Mouse (Mus musculus): ENCODE measurements around the gene Apba1. TPM values are rescaled to one million over a fixed set of nuclear protein-coding genes. Genes with fewer than 3 reads are reported as not detected.

The Apba1 gene
- polyA plus RNA-seq, 1 experiment from 2014 or later, result 1.9 TPM

- Histone ChIP-seq H3K36me3 (no peaks in the 10 kb centered on the region), H3K9me3 (no peaks in the 10 kb centered on the region), H3K27me3 (ENCODE audit: insufficient read depth, poor library complexity, severe bottlenecking) (no peaks in the 10 kb centered on the region), H3K4me1 (replicated peaks) (peaks cover 22% of the 10 kb centered on the region), H3K4me3 (no peak overlapping the region), H3K27ac (peak overlapping the region; percentile 8; the same call in 1 of the 2 replicates)
- no peak for DNase-seq (ENCODE audit: low spot score)
- 85% methylated on average over 6 of the region's 6 CpGs for WGBS
Measured at GRCm38 (mm10) chr19:23924057-23924456, 165.4 kb downstream of the Apba1 start.

GRCm38 (mm10) chr19:23924791-23925190 is 166.1 kb downstream of the Apba1 start:
- 80% methylated on average over 9 of the region's 9 CpGs for WGBS
- no peak for DNase-seq (ENCODE audit: low spot score)

GRCm38 (mm10) chr19:23925541-23925940 is 166.9 kb downstream of the Apba1 start:
- Histone ChIP-seq H3K4me1 (replicated peaks) (peaks cover 7% of the 10 kb centered on the region), H3K9me3 (no peaks in the 10 kb centered on the region), H3K4me3 (no peak overlapping the region), H3K36me3 (no peaks in the 10 kb centered on the region), H3K27me3 (ENCODE audit: insufficient read depth, poor library complexity, severe bottlenecking) (no peaks in the 10 kb centered on the region), H3K27ac (no peak overlapping the region)
- WGBS, result 95% methylated on average over 5 of the region's 5 CpGs
- DNase-seq (ENCODE audit: low spot score), result no peak

More at GRCm38 (mm10) chr19:23924791-23925190, 166.1 kb downstream of the Apba1 start:
- Histone ChIP-seq H3K36me3 (no peaks in the 10 kb centered on the region), H3K4me3 (no peak overlapping the region), H3K27me3 (ENCODE audit: insufficient read depth, poor library complexity, severe bottlenecking) (no peaks in the 10 kb centered on the region), H3K9me3 (no peaks in the 10 kb centered on the region), H3K27ac (peak overlapping the region; percentile 8; the same call in 1 of the 2 replicates), H3K4me1 (replicated peaks) (peaks cover 14% of the 10 kb centered on the region)

GRCm38 (mm10) chr19:23930826-23931225 is 172.1 kb downstream of the Apba1 start:
- peaks cover 10% of the 10 kb centered on the region; the same call in 1 of the 2 replicates for H3K9me3 ChIP-seq
- no peaks in the 10 kb centered on the region for H3K4me1 ChIP-seq (replicated peaks)
- no peak for DNase-seq (ENCODE audit: low spot score)
- H3K27ac ChIP-seq, result no peak overlapping the region
- 95% methylated on average over 5 of the region's 5 CpGs for WGBS
- H3K4me3 ChIP-seq, result no peak overlapping the region
- H3K36me3 ChIP-seq, result peaks cover 10% of the 10 kb centered on the region
- H3K27me3 ChIP-seq (ENCODE audit: insufficient read depth, poor library complexity, severe bottlenecking), result no peaks in the 10 kb centered on the region

GRCm38 (mm10) chr19:23941422-23941949 is 182.8 kb downstream of the Apba1 start:
- Histone ChIP-seq H3K9me3 (no peaks in the 10 kb centered on the region), H3K4me1 (replicated peaks) (peaks cover 13% of the 10 kb centered on the region; the same call in 1 of the 2 replicates), H3K4me3 (no peak overlapping the region), H3K27ac (no peak overlapping the region), H3K27me3 (ENCODE audit: insufficient read depth, poor library complexity, severe bottlenecking) (peaks cover under 1% of the 10 kb centered on the region; the same call in 1 of the 2 replicates), H3K36me3 (no peaks in the 10 kb centered on the region)
- 79% methylated on average over 12 of the region's 12 CpGs for WGBS
- DNase-seq (ENCODE audit: low spot score), result no peak

- no peak overlapping the region for H3K27ac ChIP-seq
- H3K4me1 ChIP-seq (replicated peaks), result peaks cover 17% of the 10 kb centered on the region
- peaks cover 6% of the 10 kb centered on the region for H3K27me3 ChIP-seq (ENCODE audit: insufficient read depth, poor library complexity, severe bottlenecking)
- no peak overlapping the region for H3K4me3 ChIP-seq
- no peaks in the 10 kb centered on the region for H3K36me3 ChIP-seq
- 87% methylated on average over 7 of the region's 7 CpGs for WGBS
- no peak for DNase-seq (ENCODE audit: low spot score)
- no peaks in the 10 kb centered on the region for H3K9me3 ChIP-seq
Measured at GRCm38 (mm10) chr19:23942886-23943285, 184.2 kb downstream of the Apba1 start.

GRCm38 (mm10) chr19:23946026-23946685 is 187.5 kb downstream of the Apba1 start:
- H3K36me3 ChIP-seq, result no peaks in the 10 kb centered on the region
- H3K4me3 ChIP-seq, result no peak overlapping the region
- DNase-seq (ENCODE audit: low spot score), result no peak
- no peak overlapping the region for H3K27ac ChIP-seq
- WGBS, result 88% methylated on average over 6 of the region's 6 CpGs
- peaks cover 19% of the 10 kb centered on the region for H3K4me1 ChIP-seq (replicated peaks)
- no peaks in the 10 kb centered on the region for H3K9me3 ChIP-seq
- H3K27me3 ChIP-seq (ENCODE audit: insufficient read depth, poor library complexity, severe bottlenecking), result peaks cover 6% of the 10 kb centered on the region

GRCm38 (mm10) chr19:23946751-23947150 is 188.1 kb downstream of the Apba1 start:
- Histone ChIP-seq H3K36me3 (no peaks in the 10 kb centered on the region), H3K9me3 (no peaks in the 10 kb centered on the region), H3K27ac (no peak overlapping the region), H3K4me1 (replicated peaks) (peaks cover 16% of the 10 kb centered on the region), H3K4me3 (no peak overlapping the region), H3K27me3 (ENCODE audit: insufficient read depth, poor library complexity, severe bottlenecking) (peaks cover 6% of the 10 kb centered on the region)
- 74% methylated on average over 4 of the region's 4 CpGs for WGBS
- no peak for DNase-seq (ENCODE audit: low spot score)

- Histone ChIP-seq H3K27me3 (ENCODE audit: insufficient read depth, poor library complexity, severe bottlenecking) (peaks cover 6% of the 10 kb centered on the region), H3K4me3 (no peak overlapping the region), H3K36me3 (no peaks in the 10 kb centered on the region), H3K4me1 (replicated peaks) (peaks cover 16% of the 10 kb centered on the region), H3K27ac (peak overlapping the region; percentile 70), H3K9me3 (no peaks in the 10 kb centered on the region)
- DNase-seq (ENCODE audit: low spot score), result no peak
- WGBS, result 24% methylated on average over 4 of the region's 4 CpGs
Measured at GRCm38 (mm10) chr19:23947871-23948270, 189.2 kb downstream of the Apba1 start.

- WGBS, result 22% methylated on average over 12 of the region's 12 CpGs
- Histone ChIP-seq H3K4me3 (no peak overlapping the region), H3K36me3 (no peaks in the 10 kb centered on the region), H3K27me3 (ENCODE audit: insufficient read depth, poor library complexity, severe bottlenecking) (peaks cover 6% of the 10 kb centered on the region), H3K9me3 (no peaks in the 10 kb centered on the region), H3K4me1 (replicated peaks) (peaks cover 16% of the 10 kb centered on the region), H3K27ac (peak overlapping the region; percentile 70; the same call in 1 of the 2 replicates)
- DNase-seq (ENCODE audit: low spot score), result no peak
Measured at GRCm38 (mm10) chr19:23948301-23949000, 189.8 kb downstream of the Apba1 start.

- no peaks in the 10 kb centered on the region for H3K9me3 ChIP-seq
- peaks cover 15% of the 10 kb centered on the region for H3K4me1 ChIP-seq (replicated peaks)
- H3K27ac ChIP-seq, result no peak overlapping the region
- 93% methylated on average over 8 of the region's 8 CpGs for WGBS
- DNase-seq (ENCODE audit: low spot score), result no peak
- H3K4me3 ChIP-seq, result no peak overlapping the region
- no peaks in the 10 kb centered on the region for H3K36me3 ChIP-seq
- no peaks in the 10 kb centered on the region for H3K27me3 ChIP-seq (ENCODE audit: insufficient read depth, poor library complexity, severe bottlenecking)
Measured at GRCm38 (mm10) chr19:23955461-23955860, 196.8 kb downstream of the Apba1 start.

GRCm38 (mm10) chr19:23956299-23956975 is 197.8 kb downstream of the Apba1 start:
- no peaks in the 10 kb centered on the region for H3K9me3 ChIP-seq
- peaks cover 21% of the 10 kb centered on the region for H3K4me1 ChIP-seq (replicated peaks)
- no peaks in the 10 kb centered on the region for H3K27me3 ChIP-seq (ENCODE audit: insufficient read depth, poor library complexity, severe bottlenecking)
- H3K36me3 ChIP-seq, result no peaks in the 10 kb centered on the region
- H3K4me3 ChIP-seq, result no peak overlapping the region
- 66% methylated on average over 17 of the region's 17 CpGs for WGBS
- no peak for DNase-seq (ENCODE audit: low spot score)
- H3K27ac ChIP-seq, result no peak overlapping the region
